ENCODE assay signal across 8 mouse cellular contexts in the genomic region with DNA sequence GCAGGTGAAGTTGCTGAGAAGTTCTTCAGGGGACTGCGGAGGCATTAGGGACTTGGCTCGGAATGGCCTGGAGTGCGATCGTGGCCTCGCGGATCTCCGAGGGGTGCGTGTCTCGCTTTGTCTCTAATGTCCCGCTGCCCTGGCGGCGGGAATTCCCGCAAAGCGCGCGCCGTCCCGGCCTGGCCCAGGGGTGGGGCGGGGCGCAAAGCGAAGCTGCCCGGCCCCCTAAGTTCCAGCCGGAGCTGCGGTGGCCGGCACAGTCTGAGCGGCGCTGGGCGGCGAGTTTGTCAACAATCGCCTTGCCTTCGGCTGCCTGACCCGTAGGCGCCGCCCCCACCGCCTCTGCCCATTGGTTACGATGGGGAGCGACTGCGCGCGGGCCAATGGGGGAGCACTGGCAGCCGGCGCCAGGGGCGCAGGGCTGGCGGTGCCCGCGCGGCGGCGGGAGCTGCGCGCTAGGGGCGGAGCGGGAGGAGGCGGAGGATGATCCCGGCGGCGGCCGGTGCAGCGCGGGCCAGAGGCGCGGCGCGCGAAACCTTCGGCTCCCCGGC. TPM values are rescaled to one million over a fixed set of nuclear protein-coding genes. Genes with fewer than 3 reads are reported as not detected.
A peak's percentile ranks its signal among the peaks of the same experiment; 100 is the strongest.
DNase-seq lines count a peak whose midpoint lies in the region; ATAC-seq and TF ChIP-seq lines count a peak whose summit lies in the region.

No protein-coding gene starts in this region.

- intact Hi-C loops in heart, postnatal 14 days (cut with DNase I): loop anchor here (5.0 kb wide), 2 partner anchors 50 to 120 kb away; no protein-coding TSS in a partner anchor

- peak; percentile 91 for ATAC-seq in forebrain, embryonic 14.5 days
- peak; percentile 87 for ATAC-seq in liver, postnatal 0 days
- peak; percentile 89 for ATAC-seq in neural tube, embryonic 15.5 days (ENCODE audit: low FRiP score)

- H3K27ac ChIP-seq in forebrain, embryonic 14.5 days (ENCODE audit: low read depth, low read length): peak overlapping the region; percentile 82
- H3K27ac ChIP-seq in liver, postnatal 0 days (ENCODE audit: low read depth): peak overlapping the region; percentile 88
- peak overlapping the region; percentile 83 for H3K27ac ChIP-seq in neural tube, embryonic 15.5 days (replicated peaks)

- H3K4me1 ChIP-seq in forebrain, embryonic 14.5 days (ENCODE audit: control insufficient read depth, insufficient read depth, low read length): peaks cover 21% of the 10 kb centered on the region
- peaks cover 35% of the 10 kb centered on the region for H3K4me1 ChIP-seq in liver, postnatal 0 days (ENCODE audit: insufficient read depth)
- peaks cover 59% of the 10 kb centered on the region for H3K4me1 ChIP-seq in neural tube, embryonic 15.5 days

- peak; percentile 89 for DNase-seq in ES-CJ7 (ENCODE audit: low read depth, low spot score)
- peak; percentile 77 for DNase-seq in cerebellum, adult 11 months
- peak; percentile 97 for DNase-seq in forebrain, embryonic 14.5 days (ENCODE audit: low spot score)
- DNase-seq in heart, postnatal 14 days: peak; percentile 96 to 97
- DNase-seq in layer of hippocampus, adult 11-12 months (ENCODE audit: low spot score): peak; percentile 91
- DNase-seq in liver, postnatal 0 days: peak; percentile 95
- DNase-seq in testis, postnatal 14 days (ENCODE audit: low spot score): peak; percentile 91

- under 1% methylated on average over 48 of the region's 67 CpGs for WGBS in forebrain, embryonic 14.5 days
- WGBS in liver, postnatal 0 days (ENCODE audit: insufficient replicate concordance): under 1% methylated on average over 51 of the region's 67 CpGs
- under 1% methylated on average over 67 of the region's 67 CpGs for WGBS in neural tube, embryonic 15.5 days

- no peaks in the 10 kb centered on the region for H3K9me3 ChIP-seq in forebrain, embryonic 14.5 days (replicated peaks; ENCODE audit: control insufficient read depth, low read length)
- H3K9me3 ChIP-seq in liver, postnatal 0 days (ENCODE audit: low read length): no peaks in the 10 kb centered on the region
- no peaks in the 10 kb centered on the region for H3K9me3 ChIP-seq in neural tube, embryonic 15.5 days (replicated peaks)

- 0 out of 2 replicates have a peak, but pooled peaks have one; percentile 2 for TF ChIP-seq CTCF in liver, postnatal 0 days (IDR thresholded peaks at IDR 0.05; ENCODE audit: low read depth)

- H3K36me3 ChIP-seq in forebrain, embryonic 14.5 days (ENCODE audit: control insufficient read depth, insufficient read depth, low read length): peaks cover 12% of the 10 kb centered on the region
- peaks cover 21% of the 10 kb centered on the region for H3K36me3 ChIP-seq in liver, postnatal 0 days (replicated peaks; ENCODE audit: insufficient read depth, low read length)
- H3K36me3 ChIP-seq in neural tube, embryonic 15.5 days: peaks cover 4% of the 10 kb centered on the region; the same call in 1 of the 2 replicates

- peaks cover 27% of the 10 kb centered on the region for H3K27me3 ChIP-seq in forebrain, embryonic 14.5 days (replicated peaks; ENCODE audit: control insufficient read depth, insufficient read depth, low read length)
- H3K27me3 ChIP-seq in liver, postnatal 0 days (ENCODE audit: insufficient read depth, low read length): peaks cover 27% of the 10 kb centered on the region
- peaks cover 27% of the 10 kb centered on the region for H3K27me3 ChIP-seq in neural tube, embryonic 15.5 days (replicated peaks)

- peak overlapping the region; percentile 99 for H3K4me2 ChIP-seq in forebrain, embryonic 14.5 days (ENCODE audit: low read length)
- peak overlapping the region; percentile 98 for H3K4me2 ChIP-seq in liver, postnatal 0 days (ENCODE audit: low read depth, low read length)
- peak overlapping the region; percentile 100 for H3K4me2 ChIP-seq in neural tube, embryonic 15.5 days

- H3K9ac ChIP-seq in forebrain, embryonic 14.5 days (ENCODE audit: low read length): peak overlapping the region; percentile 72
- H3K9ac ChIP-seq in liver, postnatal 0 days (replicated peaks): peak overlapping the region; percentile 75
- peak overlapping the region; percentile 68 for H3K9ac ChIP-seq in neural tube, embryonic 15.5 days (replicated peaks)

- peak overlapping the region; percentile 67 for H3K4me3 ChIP-seq in forebrain, embryonic 14.5 days (ENCODE audit: low read depth, low read length)
- peak overlapping the region; percentile 79 for H3K4me3 ChIP-seq in liver, postnatal 0 days (ENCODE audit: low read depth, low read length)
- H3K4me3 ChIP-seq in neural tube, embryonic 15.5 days (replicated peaks): peak overlapping the region; percentile 70

- TF ChIP-seq EP300 in liver, postnatal 0 days (IDR thresholded peaks at IDR 0.05; ENCODE audit: low read depth): no peak

RNA-seq across cellular contexts. Expression of gene Bcl2l11, which starts 1.4 kb away (rescaled TPM):
- 6.6 and 8.2 TPM in 2 replicates for polyA plus RNA-seq in forebrain, embryonic 14.5 days (2014; fragmentation: Nextera tagmentation; extraction: Ambion mirVana)
- 10 to 100 TPM; 16.5 to 19.7 TPM for total RNA-seq in heart, postnatal 14 days (2021)
- 6.4 and 6.5 TPM in 2 replicates for polyA plus RNA-seq in liver, postnatal 0 days (2015; fragmentation: Nextera tagmentation; extraction: Ambion mirVana)
- polyA plus RNA-seq in neural tube, embryonic 15.5 days (2015; fragmentation: Nextera tagmentation; extraction: Ambion mirVana): 10.1 and 11.8 TPM in 2 replicates

Comparison
In these comparisons a context has a peak if more than half of its experiments do, and no peak if none do; other contexts are left out.
1. Peak in every context shown above with its lines: DNase-seq, ATAC-seq, H3K4me3 ChIP-seq and H3K27ac ChIP-seq.